Mouse (Mus musculus) embryonic stem cell, embryonic (primary cell): ENCODE data around the gene 5730455P16Rik.

Experiments
- CTCF ChIA-PET, 4 experiments: fragments of 300-600 bp in 2 of 4; fragments of 350-600 bp in 2 of 4; sonication (Branson Sonifier 250); formaldehyde crosslinking; loops; one replicate each; lab custom pipeline; 2022; ENCODE audit warnings: inconsistent platforms in 2 of 4; lab: Charles Lee
- POLR2A ChIA-PET, 4 experiments: fragments of 300-600 bp in 2 of 4; fragments of 350-600 bp in 2 of 4; sonication (Branson Sonifier 250); formaldehyde crosslinking; loops; one replicate each; lab custom pipeline; 2022; ENCODE audit warnings: antibody characterized with exemption in 4 of 4, inconsistent platforms in 1 of 4; lab: Charles Lee

Gene 5730455P16Rik

DNA sequence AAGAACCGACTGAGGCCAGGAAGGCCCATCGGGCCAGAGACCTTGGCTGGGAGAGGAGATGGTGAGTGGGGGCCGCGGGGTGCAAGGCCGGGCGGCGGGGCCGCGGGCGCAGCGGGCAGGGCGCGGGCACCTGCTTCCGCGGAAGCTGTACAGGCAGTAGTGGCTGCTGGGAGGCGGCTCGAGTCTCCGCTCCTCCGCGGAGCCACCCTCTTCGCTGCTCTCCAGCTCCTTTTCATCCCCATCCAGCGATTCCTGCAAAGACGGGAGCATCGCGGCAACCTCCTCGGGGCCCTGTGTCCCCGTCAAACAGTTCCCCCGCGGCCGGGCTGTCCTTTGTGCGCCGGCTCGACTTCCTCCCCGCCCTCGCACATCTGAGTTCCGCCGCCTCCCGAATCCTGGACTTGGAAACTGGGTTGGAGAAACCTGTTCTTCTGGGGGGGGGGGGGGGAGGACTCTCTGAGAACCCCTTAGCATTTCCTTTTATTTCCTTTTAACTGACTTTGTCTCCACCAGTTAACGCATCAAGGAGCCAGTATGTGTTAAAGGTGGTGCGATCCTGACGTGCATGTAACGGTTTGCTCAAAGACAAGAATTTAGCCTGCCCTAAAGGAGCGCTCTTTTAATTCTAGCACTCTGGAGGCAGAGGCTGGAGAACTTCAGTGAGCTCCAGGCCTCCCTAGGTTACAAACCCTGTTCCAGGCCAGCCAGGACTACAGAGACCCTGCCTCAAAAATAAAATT is at the start of gene 5730455P16Rik:
Gene 5730455P16Rik (minus strand): TSS at position 323 of the 740 bp plus-strand sequence.
- CTCF ChIA-PET = interaction anchor here in 3 of 4 experiments (0.6 to 2.0 kb wide), 6 partner anchors 22 to 98 kb away, joined by 3 to 6 read pairs (median 4); no protein-coding TSS in a partner anchor
- POLR2A ChIA-PET = interaction anchor here (0.6 to 3.4 kb wide), 39 partner anchors 8 to 1235 kb away, joined by 3 to 24 read pairs (median 3); partner anchors contain the start of genes Psmd11 (in 1 of the 4) and Rhbdl3 (in 1 of the 4)

DNA sequence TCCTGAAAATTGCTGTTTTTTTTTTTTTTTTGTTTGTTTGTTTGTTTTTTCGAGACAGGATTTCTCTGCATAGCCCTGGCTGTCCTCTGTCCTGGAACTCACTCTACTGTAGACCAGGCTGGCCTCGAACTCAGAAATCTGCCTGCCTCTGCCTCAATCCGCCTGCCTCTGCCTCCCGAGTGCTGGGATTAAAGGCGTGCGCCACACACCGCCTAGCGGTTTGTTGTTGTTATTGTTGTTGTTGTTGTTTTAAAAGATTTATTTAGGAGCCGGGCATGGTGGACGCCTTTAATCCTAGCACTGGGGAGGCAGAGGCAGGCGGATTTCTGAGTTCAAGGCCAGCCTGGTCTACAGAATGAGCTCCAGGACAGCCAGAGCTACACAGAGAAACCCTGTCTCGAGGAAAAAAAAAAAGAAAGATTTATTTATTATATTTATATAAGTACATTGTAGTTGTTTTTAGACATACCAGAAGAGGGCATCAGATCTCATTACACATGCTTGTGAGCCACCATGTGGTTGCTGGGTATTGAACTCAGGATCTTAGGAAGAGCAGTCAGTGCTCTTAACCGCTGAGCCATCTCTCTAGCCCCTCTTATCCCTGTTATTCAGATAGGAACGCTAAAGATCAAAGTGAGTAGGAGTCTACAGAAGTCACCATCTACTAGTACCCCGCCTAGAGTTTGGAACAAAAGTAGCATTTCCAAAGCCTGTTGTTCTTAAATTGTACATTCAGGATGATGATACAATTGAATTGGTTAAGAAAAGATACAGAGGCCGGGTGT is 48.4 kb upstream of the 5730455P16Rik start:
- ChIA-PET POLR2A (interaction anchor here in 3 of 4 experiments (0.6 to 12.7 kb wide), 10 partner anchors 12 to 1675 kb away, joined by 3 to 171 read pairs (median 4); partner anchors contain the start of genes Zfp207 (in 2 of the 3) and Ccnq (in 1 of the 3)), CTCF (interaction anchor here in 2 of 4 experiments (0.6 to 0.7 kb wide), 3 partner anchors 102 to 492 kb away, joined by 4 to 7 read pairs (median 5); no protein-coding TSS in a partner anchor)

- ChIA-PET POLR2A (interaction anchor here in 2 of 4 experiments (0.6 to 12.7 kb wide), 7 partner anchors 11 to 1674 kb away, joined by 3 to 171 read pairs (median 4); partner anchors contain the start of genes Zfp207 (in 2 of the 2), Ccnq (in 1 of the 2) and Cdk5r1 (in 1 of the 2)), CTCF (interaction anchor here in 2 of 4 experiments (0.7 to 1.3 kb wide), 3 partner anchors 75 to 383 kb away, joined by 3 to 6 read pairs (median 3); no protein-coding TSS in a partner anchor)
Observed at GRCm38 (mm10) chr11:80425247-80425778, 47.5 kb upstream of the 5730455P16Rik start.

GRCm38 (mm10) chr11:80424691-80425090 is 46.9 kb upstream of the 5730455P16Rik start:
- CTCF ChIA-PET = interaction anchor here in 1 of 4 experiments (0.6 to 1.3 kb wide), 3 partner anchors 138 to 531 kb away, joined by 3 read pairs; no protein-coding TSS in a partner anchor
- POLR2A ChIA-PET = interaction anchor here in 3 of 4 experiments (0.6 to 12.7 kb wide), 8 partner anchors 10 to 135 kb away, joined by 3 to 171 read pairs (median 3); partner anchors contain the start of genes Cdk5r1 (in 1 of the 3) and Zfp207 (in 1 of the 3)

DNA sequence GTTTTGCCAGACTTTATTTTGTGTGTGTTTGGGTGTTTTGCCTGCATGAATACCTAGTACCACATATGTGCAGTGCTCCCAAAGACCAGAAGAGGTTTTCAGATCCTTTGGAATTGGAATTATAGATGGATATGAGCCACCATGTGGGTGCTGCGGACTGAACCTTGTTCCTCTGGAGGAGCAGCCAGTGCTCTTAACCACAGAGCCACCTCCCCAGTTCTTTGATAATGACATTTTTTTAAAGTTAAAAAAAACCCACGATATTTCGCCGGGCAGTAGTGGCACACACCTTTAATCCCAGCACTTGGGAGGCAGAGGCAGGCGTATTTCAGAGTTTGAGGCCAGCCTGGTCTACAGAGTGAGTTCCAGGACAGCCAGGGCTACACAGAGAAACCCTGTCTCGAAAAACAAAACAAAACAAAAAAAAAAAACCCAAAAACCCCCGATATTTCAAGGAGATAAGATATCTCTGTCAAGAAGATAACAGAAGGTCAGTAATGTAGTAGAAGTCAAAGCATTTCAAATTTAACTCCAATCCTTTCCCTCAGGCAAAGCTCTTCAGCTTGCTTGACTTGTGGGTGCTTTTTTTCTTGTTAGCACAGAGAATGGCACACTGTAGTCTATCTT is 43.7 kb upstream of the 5730455P16Rik start:
- ChIA-PET POLR2A (interaction anchor here (0.5 to 12.7 kb wide), 6 partner anchors 14 to 295 kb away, joined by 3 to 171 read pairs (median 4); partner anchors contain the start of gene Zfp207 (in 1 of the 4)), CTCF (no interaction called here)

- POLR2A ChIA-PET = interaction anchor here (0.5 to 12.7 kb wide), 5 partner anchors 13 to 294 kb away, joined by 3 to 171 read pairs (median 5); partner anchors contain the start of gene Zfp207 (in 2 of the 4)
- CTCF ChIA-PET = no interaction called here
Observed at GRCm38 (mm10) chr11:80420202-80420984, 42.6 kb upstream of the 5730455P16Rik start.

DNA sequence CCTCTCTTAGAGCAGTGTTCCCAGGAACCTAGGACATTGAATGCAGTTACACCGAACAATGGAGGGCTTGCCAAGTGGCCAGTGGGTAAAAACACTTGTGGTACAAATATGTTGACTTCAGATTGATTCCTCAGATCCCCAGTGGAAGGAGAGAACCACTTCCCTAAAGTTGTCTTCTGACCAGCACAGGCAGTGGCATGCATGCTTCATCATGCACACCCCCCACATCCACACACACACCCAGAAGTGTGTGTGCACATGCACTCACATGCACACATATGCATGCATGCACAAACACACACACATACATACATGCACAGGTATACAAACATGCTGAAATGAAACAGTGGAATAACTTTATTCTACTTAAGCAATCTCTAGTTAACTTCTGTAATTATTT is 41.9 kb upstream of the 5730455P16Rik start:
- ChIA-PET POLR2A (interaction anchor here in 2 of 4 experiments (0.8 to 1.5 kb wide), 8 partner anchors 9 to 211 kb away, joined by 3 to 6 read pairs (median 4); partner anchors contain the start of genes Psmd11 (in 2 of the 2), Rhot1 (in 1 of the 2) and Zfp207 (in 1 of the 2)), CTCF (interaction anchor here in 1 of 4 experiments (1.2 kb wide), 1 partner anchor 8 kb away, joined by 4 read pairs; no protein-coding TSS in a partner anchor)

GRCm38 (mm10) chr11:80417085-80417484 is 39.3 kb upstream of the 5730455P16Rik start:
- CTCF ChIA-PET = no interaction called here

GRCm38 (mm10) chr11:80410377-80410776 is 32.5 kb upstream of the 5730455P16Rik start:
- ChIA-PET CTCF (interaction anchor here in 1 of 4 experiments (0.6 kb wide), 1 partner anchor 31 kb away, joined by 3 read pairs; no protein-coding TSS in a partner anchor), POLR2A (interaction anchor here (0.7 to 14.3 kb wide), 21 partner anchors 8 to 123 kb away, joined by 3 to 223 read pairs (median 4); partner anchors contain the start of genes Psmd11 (in 3 of the 4) and Zfp207 (in 3 of the 4))

More at GRCm38 (mm10) chr11:80417085-80417484, 39.3 kb upstream of the 5730455P16Rik start:
- POLR2A ChIA-PET = interaction anchor here in 3 of 4 experiments (0.6 to 1.1 kb wide), 9 partner anchors 11 to 286 kb away, joined by 3 to 11 read pairs (median 3); partner anchors contain the start of genes Psmd11 (in 1 of the 3) and Zfp207 (in 1 of the 3)

- ChIA-PET CTCF (interaction anchor here in 1 of 4 experiments (0.6 kb wide), 1 partner anchor 226 kb away, joined by 3 read pairs; no protein-coding TSS in a partner anchor), POLR2A (interaction anchor here in 3 of 4 experiments (0.6 to 14.3 kb wide), 9 partner anchors 10 to 25 kb away, joined by 3 to 223 read pairs (median 7); partner anchors contain the start of genes Psmd11 (in 1 of the 3) and Zfp207 (in 1 of the 3))
Observed at GRCm38 (mm10) chr11:80407878-80408277, 30.0 kb upstream of the 5730455P16Rik start.

DNA sequence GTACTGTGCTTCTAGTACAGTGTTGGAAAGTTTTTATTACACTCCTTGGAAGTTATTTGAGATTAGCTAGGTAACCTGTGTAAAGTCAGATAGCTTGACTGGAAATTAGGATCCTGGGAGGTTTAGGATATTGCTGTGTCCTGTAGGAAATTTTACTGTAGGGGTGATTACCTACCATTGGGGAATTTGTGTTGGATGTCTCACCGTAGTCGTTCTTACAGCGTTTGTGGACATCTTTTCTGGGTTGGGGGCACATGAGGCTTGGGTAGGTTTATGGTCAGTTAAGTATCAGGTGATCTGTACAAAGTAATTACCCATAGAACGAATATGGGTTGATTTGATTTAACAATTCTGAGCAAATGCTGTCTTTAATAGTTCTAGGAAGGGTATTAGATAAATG is 18.8 kb upstream of the 5730455P16Rik start:
- CTCF ChIA-PET = interaction anchor here in 1 of 4 experiments (0.6 to 1.3 kb wide), 2 partner anchors 66 to 79 kb away, joined by 3 read pairs; no protein-coding TSS in a partner anchor
- POLR2A ChIA-PET = interaction anchor here in 3 of 4 experiments (0.6 to 11.7 kb wide), 16 partner anchors 10 to 53 kb away, joined by 3 to 223 read pairs (median 6); partner anchors contain the start of genes Zfp207 (in 3 of the 3), Psmd11 (in 2 of the 3) and 5730455P16Rik (in 1 of the 3)

- CTCF ChIA-PET = interaction anchor here in 1 of 4 experiments (0.6 to 1.3 kb wide), 2 partner anchors 66 to 287 kb away, joined by 3 read pairs; no protein-coding TSS in a partner anchor
Observed at GRCm38 (mm10) chr11:80395930-80396329, 18.1 kb upstream of the 5730455P16Rik start.

GRCm38 (mm10) chr11:80391407-80392120 is 13.7 kb upstream of the 5730455P16Rik start:
- CTCF ChIA-PET = no interaction called here
- POLR2A ChIA-PET = interaction anchor here in 3 of 4 experiments (0.8 to 11.7 kb wide), 13 partner anchors 9 to 255 kb away, joined by 3 to 223 read pairs (median 5); partner anchors contain the start of genes Zfp207 (in 3 of the 3) and Psmd11 (in 1 of the 3)

More at GRCm38 (mm10) chr11:80395930-80396329, 18.1 kb upstream of the 5730455P16Rik start:
- POLR2A ChIA-PET = interaction anchor here in 3 of 4 experiments (0.7 to 11.7 kb wide), 15 partner anchors 9 to 54 kb away, joined by 3 to 223 read pairs (median 7); partner anchors contain the start of genes Zfp207 (in 3 of the 3), Psmd11 (in 2 of the 3) and 5730455P16Rik (in 1 of the 3)

DNA sequence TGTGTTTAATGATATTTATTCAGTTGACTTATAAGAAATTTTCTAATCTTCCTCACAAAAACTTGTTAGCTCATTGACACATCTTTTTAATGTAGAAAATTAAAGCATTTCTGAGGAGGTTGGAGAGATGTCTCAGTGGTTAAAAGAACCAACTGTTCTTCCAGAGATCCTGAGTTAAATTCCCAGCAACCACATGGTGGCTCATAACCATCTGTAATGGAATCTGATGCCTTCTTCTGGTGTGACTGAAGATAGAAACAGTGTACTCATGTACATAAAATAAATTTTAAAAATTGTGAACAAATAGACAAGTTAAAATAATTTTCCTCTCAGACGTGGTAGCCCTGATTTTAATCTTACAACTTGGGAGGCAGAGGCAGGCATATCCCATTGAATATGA is 12.1 kb upstream of the 5730455P16Rik start:
- ChIA-PET POLR2A (interaction anchor here in 2 of 4 experiments (0.6 to 11.7 kb wide), 7 partner anchors 8 to 1049 kb away, joined by 3 to 223 read pairs (median 7); partner anchors contain the start of genes 5730455P16Rik (in 1 of the 2), Psmd11 (in 1 of the 2) and Rhbdl3 (in 1 of the 2)), CTCF (no interaction called here)
